Mouse (Mus musculus) liver, adult 2 months (tissue): ENCODE data around the gene Tex38. TPM values are rescaled to one million over a fixed set of nuclear protein-coding genes. Genes with fewer than 3 reads are reported as not detected.
A peak's percentile ranks its signal among the peaks of the same experiment; 100 is the strongest.

Experiments used
- DNase-seq: peaks from one replicate; pipeline ENCODE4 v3.0.0-alpha.2; 2011; ENCODE audit warnings: low read depth, low spot score; ENCODE audit errors: extremely low read depth
- H3K27ac ChIP-seq: fragments of 200-500 bp; replicated peaks from 2 replicates; pipeline ENCODE4 v1.5.1; 2012; ENCODE audit warnings: low read depth, mild to moderate bottlenecking, control low read depth, inconsistent platforms, low read length; ENCODE audit not compliant: insufficient read depth
- H3K27me3 ChIP-seq: fragments of 200-500 bp; 2 replicates; pipeline ENCODE4 v1.6.1; 2012; ENCODE audit warnings: mild to moderate bottlenecking, moderate library complexity, low read length, inconsistent platforms; ENCODE audit not compliant: control insufficient read depth, insufficient read depth
- H3K36me3 ChIP-seq: fragments of 200-500 bp; 2 replicates; pipeline ENCODE4 v1.6.1; 2012; ENCODE audit warnings: low read length, inconsistent platforms; ENCODE audit not compliant: control insufficient read depth, insufficient read depth
- H3K4me1 ChIP-seq: fragments of 200-500 bp; 2 replicates; pipeline ENCODE4 v1.6.1; 2011; ENCODE audit warnings: low read length; ENCODE audit not compliant: control insufficient read depth, insufficient read depth
- H3K4me3 ChIP-seq: fragments of 200-500 bp; 2 replicates; pipeline ENCODE4 v1.5.1; 2011; ENCODE audit warnings: low read depth, mild to moderate bottlenecking, control low read depth, low read length, moderate library complexity; ENCODE audit not compliant: insufficient read depth
- H3K79me2 ChIP-seq: fragments of 200-500 bp; 2 replicates; pipeline ENCODE4 v1.6.1; 2012; ENCODE audit warnings: inconsistent platforms, mild to moderate bottlenecking, low read length, moderate library complexity; ENCODE audit not compliant: control insufficient read depth, insufficient read depth
- H3K9ac ChIP-seq: fragments of 200-500 bp; 2 replicates; pipeline ENCODE4 v1.6.1; 2012; ENCODE audit warnings: low read depth, mild to moderate bottlenecking, control low read depth, inconsistent platforms, low read length
- CTCF ChIP-seq: fragments of 200-500 bp; IDR thresholded peaks from 2 replicates; pipeline ENCODE4 v1.5.1; 2011; ENCODE audit warnings: low read depth, low read length, control low read depth
- POLR2A ChIP-seq: fragments of 200-500 bp; IDR thresholded peaks from 2 replicates; pipeline ENCODE4 v1.6.1; 2011; ENCODE audit warnings: low read length, control low read depth; ENCODE audit not compliant: insufficient read depth; ENCODE audit errors: extremely low read depth
- WGBS: fragments of 180-500 bp; shearing (Covaris S2); methylation state at CpG from one replicate; pipeline ENCODE4 v1.1.7; 2018; 5-methylcytosine and 5-hydroxymethylcytosine counted together
- polyA plus RNA-seq: library from polyadenylated mRNA; depleted of rRNA; stranded (reverse); fragments of >200 nt; gene quantifications from 2 replicates; pipeline ENCODE4 v1.2.3, GENCODE M21; 2012
- total RNA-seq: library from RNA; depleted of rRNA; stranded (reverse); fragments of >200 nt; gene quantifications from 2 replicates; pipeline ENCODE4 v1.2.3, GENCODE M21; 2014

Gene Tex38
- total and polyA plus RNA-seq, 2 experiments = 0.23 TPM; not detected in 1

DNA sequence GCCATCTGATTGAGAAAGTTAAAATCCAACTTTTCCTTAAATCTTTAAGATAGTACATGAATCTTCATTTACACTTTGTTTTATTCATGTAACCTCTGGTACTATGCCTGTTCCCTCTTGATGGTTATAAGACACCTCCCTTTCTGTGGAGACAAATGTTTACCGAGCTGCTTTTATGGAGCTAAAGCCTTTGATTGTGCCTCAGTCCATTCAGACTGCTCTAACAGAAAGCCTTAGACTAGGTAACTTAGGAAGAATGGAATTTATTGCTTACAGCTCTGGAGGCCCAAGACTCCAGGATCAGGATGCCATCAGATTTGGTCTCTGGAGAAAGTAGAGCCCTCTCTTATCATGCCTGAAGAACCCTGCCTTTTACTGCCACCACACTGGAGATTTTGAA is 32.6 kb downstream of the Tex38 start:
- WGBS = 79% methylated on average over 1 of the region's 1 CpGs
- H3K9ac ChIP-seq = no peak overlapping the region
- TF ChIP-seq CTCF (no peak), POLR2A (no peak)
- peaks cover 37% of the 10 kb centered on the region for H3K36me3 ChIP-seq
- H3K27me3 ChIP-seq = no peaks in the 10 kb centered on the region
- H3K4me1 ChIP-seq = no peaks in the 10 kb centered on the region
- no peak overlapping the region for H3K4me3 ChIP-seq
- no peak overlapping the region for H3K27ac ChIP-seq
- no peak for DNase-seq
- no peaks in the 10 kb centered on the region for H3K79me2 ChIP-seq

DNA sequence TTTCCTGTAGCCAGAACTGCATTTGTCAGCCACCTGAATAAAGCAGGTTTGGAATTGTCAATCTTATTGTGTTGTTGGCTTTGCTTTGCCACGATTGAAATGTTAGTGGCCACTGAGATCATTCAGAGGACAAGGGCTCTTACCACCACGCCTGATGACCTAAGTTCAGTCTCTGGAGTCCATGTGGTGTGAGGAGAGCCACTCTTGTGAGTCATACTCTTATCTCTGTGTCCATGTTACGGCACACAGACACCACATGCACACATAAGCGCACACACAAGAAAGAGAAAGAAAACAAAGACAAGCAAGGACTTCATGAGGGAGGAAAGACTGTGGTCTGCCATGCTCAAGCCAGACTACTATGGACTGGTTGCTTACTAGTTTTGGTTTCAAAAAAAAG is 37.7 kb downstream of the Tex38 start:
- no peaks in the 10 kb centered on the region; the same call in 1 of the 2 replicates for H3K4me1 ChIP-seq
- no peaks in the 10 kb centered on the region for H3K79me2 ChIP-seq
- H3K36me3 ChIP-seq = peaks cover 40% of the 10 kb centered on the region
- DNase-seq = no peak
- WGBS = 81% methylated on average over 4 of the region's 4 CpGs
- TF ChIP-seq CTCF (no peak), POLR2A (no peak)
- no peaks in the 10 kb centered on the region for H3K27me3 ChIP-seq
- H3K9ac ChIP-seq = no peak overlapping the region
- no peak overlapping the region for H3K4me3 ChIP-seq
- no peak overlapping the region for H3K27ac ChIP-seq

GRCm38 (mm10) chr4:115742658-115743057 is 38.2 kb downstream of the Tex38 start:
- Histone ChIP-seq H3K27me3 (no peaks in the 10 kb centered on the region), H3K27ac (no peak overlapping the region), H3K36me3 (peaks cover 37% of the 10 kb centered on the region), H3K4me3 (no peak overlapping the region), H3K4me1 (no peaks in the 10 kb centered on the region; the same call in 1 of the 2 replicates), H3K9ac (no peak overlapping the region), H3K79me2 (no peaks in the 10 kb centered on the region)
- DNase-seq = no peak
- TF ChIP-seq POLR2A (no peak), CTCF (no peak)

DNA sequence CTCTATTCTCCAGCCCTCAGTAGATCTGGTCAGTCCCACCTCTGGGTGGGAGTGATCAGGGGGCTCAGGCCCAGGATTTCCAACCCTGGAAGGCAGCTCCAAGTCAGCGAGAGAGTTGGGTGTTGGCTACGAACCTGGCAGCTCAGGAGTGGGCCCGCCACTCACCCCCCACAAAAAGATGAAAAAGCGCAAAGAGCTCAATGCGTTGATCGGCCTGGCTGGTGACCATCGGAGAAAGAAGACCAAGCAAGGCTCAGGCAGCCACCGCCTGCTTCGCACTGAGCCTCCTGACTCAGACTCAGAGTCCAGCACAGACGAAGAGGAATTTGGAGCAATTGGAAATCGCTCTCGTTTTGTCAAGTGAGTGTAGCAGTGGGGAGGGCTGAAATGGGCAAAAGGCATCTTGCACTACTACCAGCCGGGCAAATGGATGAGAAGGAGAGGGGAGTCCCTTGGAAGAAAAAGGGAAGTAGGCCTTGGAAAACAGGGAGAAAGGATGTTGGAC is 42.3 kb downstream of the Tex38 start:
- WGBS = 35% methylated on average over 13 of the region's 13 CpGs
- Histone ChIP-seq H3K27ac (no peak overlapping the region), H3K27me3 (no peaks in the 10 kb centered on the region), H3K9ac (peak overlapping the region; percentile 27; the same call in 1 of the 2 replicates), H3K4me3 (0 out of 2 replicates have a peak overlapping the region, but pooled peaks have one; percentile 7), H3K79me2 (no peaks in the 10 kb centered on the region), H3K36me3 (peaks cover 22% of the 10 kb centered on the region), H3K4me1 (no peaks in the 10 kb centered on the region; the same call in 1 of the 2 replicates)
- no peak for TF ChIP-seq CTCF
- TF ChIP-seq POLR2A = no peak
- no peak for DNase-seq

GRCm38 (mm10) chr4:115737551-115738041 is 43.2 kb downstream of the Tex38 start, which contains the start of gene Efcab14:
Gene Efcab14, plus strand, starts transcription at chr4:115737744.
- peak within 1 kb of the TSS; percentile 86 for H3K4me3 ChIP-seq
- peak; percentile 83 for DNase-seq
- H3K9ac ChIP-seq = peak within 1 kb of the TSS; percentile 86
- H3K36me3 ChIP-seq = peaks cover 18% of the 10 kb centered on the region
- WGBS = under 1% methylated on average over 45 of the region's 45 CpGs
- H3K79me2 ChIP-seq = no peaks in the 10 kb centered on the region
- no peaks in the 10 kb centered on the region for H3K27me3 ChIP-seq
- no peaks in the 10 kb centered on the region; the same call in 1 of the 2 replicates for H3K4me1 ChIP-seq
- H3K27ac ChIP-seq = peak within 1 kb of the TSS; percentile 55; the same call in 1 of the 2 replicates
- 0 out of 2 replicates have a peak, but pooled peaks have one; percentile 48 for TF ChIP-seq POLR2A
- peak; percentile 48 for TF ChIP-seq CTCF

DNA sequence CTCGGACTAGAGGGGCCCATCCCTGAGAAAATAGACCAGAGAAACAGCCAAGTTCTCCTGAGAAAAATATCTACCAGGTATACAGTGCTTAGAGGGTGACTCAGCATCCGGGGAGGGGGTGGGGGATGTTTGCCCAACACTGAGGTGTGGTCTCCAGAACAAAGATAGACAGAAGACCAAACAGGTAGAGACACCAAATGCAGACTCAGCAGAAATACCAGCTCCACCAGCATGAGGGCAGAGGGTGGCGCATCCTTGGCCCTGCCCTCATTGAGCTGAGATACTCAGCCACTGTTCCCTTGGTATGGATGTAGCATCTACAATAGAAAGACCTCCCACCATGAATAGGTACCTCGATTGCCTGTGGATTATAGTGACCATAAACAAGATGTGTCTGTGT is 46.0 kb downstream of the Tex38 start:
- peaks cover 2% of the 10 kb centered on the region; the same call in 1 of the 2 replicates for H3K4me1 ChIP-seq
- 0 out of 2 replicates have a peak, but pooled peaks cover under 1% of the 10 kb centered on the region for H3K36me3 ChIP-seq
- no peaks in the 10 kb centered on the region for H3K27me3 ChIP-seq
- WGBS = 60% methylated on average over 4 of the region's 4 CpGs
- no peaks in the 10 kb centered on the region for H3K79me2 ChIP-seq
- DNase-seq = no peak
- TF ChIP-seq POLR2A (no peak), CTCF (no peak)
- H3K4me3 ChIP-seq = no peak overlapping the region
- no peak overlapping the region for H3K27ac ChIP-seq
- H3K9ac ChIP-seq = no peak overlapping the region
